Mouse (Mus musculus) embryonic facial prominence, embryonic 14.5 days (tissue): ENCODE measurements around the gene Skap1. TPM values are rescaled to one million over a fixed set of nuclear protein-coding genes. Genes with fewer than 3 reads are reported as not detected.

Experiments
- ATAC-seq: fragments of 200-750 bp; cut with Nextera tagmentation; 2 replicates; pipeline ENCODE4 v1.8.0; 2017; ENCODE audit warnings: low read depth, moderate number of reproducible peaks, moderate TSS enrichment
- DNase-seq: peaks from one replicate; pipeline ENCODE4 v3.0.0-alpha.2; 2015; ENCODE audit warnings: low spot score
- H3K27ac ChIP-seq: fragments of 300-500 bp; sonication (generic); replicated peaks from 2 replicates; pipeline ENCODE4 v1.5.1; 2014; ENCODE audit warnings: low read depth, mild to moderate bottlenecking, low read length, moderate library complexity
- H3K27me3 ChIP-seq: fragments of 300-500 bp; sonication (generic); replicated peaks from 2 replicates; pipeline ENCODE4 v1.6.1; 2014; ENCODE audit warnings: low read length; ENCODE audit not compliant: control insufficient read depth, insufficient read depth
- H3K36me3 ChIP-seq: fragments of 300-500 bp; sonication (generic); 2 replicates; pipeline ENCODE4 v1.6.1; 2014; ENCODE audit warnings: low read length, mixed read lengths; ENCODE audit not compliant: control insufficient read depth, insufficient read depth
- H3K4me1 ChIP-seq: fragments of 300-500 bp; sonication (generic); 2 replicates; pipeline ENCODE4 v1.6.1; 2014; ENCODE audit warnings: antibody characterized with exemption, low read length; ENCODE audit not compliant: control insufficient read depth, insufficient read depth
- H3K4me2 ChIP-seq: fragments of 300-500 bp; sonication (generic); 2 replicates; pipeline ENCODE4 v1.6.1; 2014; ENCODE audit warnings: low read depth, mild to moderate bottlenecking, low read length, moderate library complexity, mixed read lengths
- H3K4me3 ChIP-seq: fragments of 300-500 bp; sonication (generic); 2 replicates; pipeline ENCODE4 v1.5.1; 2014; ENCODE audit warnings: low read depth, mild to moderate bottlenecking, low read length
- H3K9ac ChIP-seq: fragments of 300-500 bp; sonication (generic); 2 replicates; pipeline ENCODE4 v1.6.1; 2014; ENCODE audit warnings: low read depth, mild to moderate bottlenecking, low read length, moderate library complexity, mixed read lengths
- H3K9me3 ChIP-seq: fragments of 300-500 bp; sonication (generic); 2 replicates; pipeline ENCODE4 v1.6.1; 2016; ENCODE audit warnings: low read length; ENCODE audit not compliant: control insufficient read depth
- WGBS: fragments of 180-500 bp; shearing (Covaris S2); extraction: QIAGEN DNeasy Blood & Tissue Kit; methylation state at CpG from one replicate; pipeline ENCODE4 v1.1.7; 2014; 5-methylcytosine and 5-hydroxymethylcytosine counted together
- polyA plus RNA-seq: library from polyadenylated mRNA; unstranded; fragments of >200 nt; fragmentation: Nextera tagmentation; extraction: Ambion mirVana; gene quantifications from 2 replicates; pipeline ENCODE4 v1.2.1, GENCODE M21; 2014

Skap1 gene
- polyA plus RNA-seq, 1 experiment from 2014 or later = 1.5 TPM

DNA sequence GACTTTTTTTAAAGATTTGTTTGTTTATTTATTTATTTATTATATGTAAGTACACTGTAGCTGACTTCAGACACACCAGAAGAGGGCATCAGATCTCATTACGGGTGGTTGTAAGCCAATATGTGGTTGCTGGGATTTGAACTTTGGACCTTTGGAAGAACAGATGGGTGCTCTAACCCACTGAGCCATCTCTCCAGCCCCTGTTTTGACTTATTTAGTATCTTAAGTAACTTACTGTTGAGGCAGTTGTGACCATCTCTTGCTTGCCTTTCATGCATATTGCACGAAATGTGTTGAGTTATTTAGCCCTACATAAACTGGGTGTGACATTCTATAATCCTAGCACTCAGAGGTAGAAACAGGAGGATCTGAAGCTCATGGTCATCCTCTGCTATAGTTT lies 335.1 kb downstream of the Skap1 start:
- ATAC-seq (no peak), DNase-seq (no peak)
- H3K4me1 ChIP-seq = no peaks in the 10 kb centered on the region
- no peak overlapping the region for H3K9ac ChIP-seq
- no peaks in the 10 kb centered on the region for H3K9me3 ChIP-seq
- no peaks in the 10 kb centered on the region for H3K27me3 ChIP-seq
- H3K36me3 ChIP-seq = peaks cover 68% of the 10 kb centered on the region
- WGBS = 89% methylated on average over 2 of the region's 2 CpGs
- H3K4me3 ChIP-seq = no peak overlapping the region
- H3K27ac ChIP-seq = no peak overlapping the region
- H3K4me2 ChIP-seq = no peak overlapping the region

DNA sequence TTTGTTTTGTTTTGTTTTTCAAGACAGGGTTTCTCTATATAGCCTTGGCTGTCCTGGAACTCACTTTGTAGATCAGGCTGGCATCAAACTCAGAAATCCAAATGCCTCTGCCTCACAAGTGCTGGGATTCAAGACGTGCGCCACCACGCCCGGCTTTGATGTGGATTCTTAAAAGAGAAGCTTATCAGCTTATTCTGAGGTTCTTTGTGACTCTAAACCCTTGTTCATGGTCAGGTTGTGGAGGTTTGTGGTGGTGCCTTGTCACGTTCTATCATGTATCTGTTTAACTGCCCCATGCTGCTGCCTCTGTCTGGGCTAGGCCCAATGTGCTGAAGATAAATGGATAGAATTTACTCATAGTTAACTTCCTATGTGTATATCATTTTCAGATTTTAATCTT lies 341.2 kb downstream of the Skap1 start:
- Histone ChIP-seq H3K27me3 (no peaks in the 10 kb centered on the region), H3K9me3 (no peaks in the 10 kb centered on the region), H3K4me1 (no peaks in the 10 kb centered on the region), H3K4me3 (no peak overlapping the region), H3K4me2 (no peak overlapping the region), H3K27ac (no peak overlapping the region), H3K36me3 (peaks cover 97% of the 10 kb centered on the region), H3K9ac (no peak overlapping the region)
- WGBS = 93% methylated on average over 5 of the region's 5 CpGs
- no peak for DNase-seq
- no peak for ATAC-seq

DNA sequence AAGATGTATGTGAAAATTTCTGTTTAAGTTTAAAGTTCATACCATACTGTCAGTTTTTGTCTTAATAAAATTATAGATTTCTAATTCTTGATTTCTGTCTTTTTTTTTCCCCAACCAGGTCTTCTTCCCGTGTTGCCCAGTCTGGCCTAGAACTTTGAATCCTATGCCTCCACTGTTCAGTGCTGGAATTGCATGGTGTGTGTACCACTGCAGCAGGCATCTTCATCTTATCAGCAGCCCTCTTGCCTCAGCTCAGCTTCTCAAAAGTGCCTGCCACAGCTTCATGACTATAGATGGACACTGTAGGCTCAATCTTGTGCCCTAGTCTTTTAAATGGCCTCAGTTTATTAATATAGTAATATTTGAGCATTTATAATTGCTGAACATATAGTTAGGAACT lies 343.7 kb downstream of the Skap1 start:
- ATAC-seq = no peak
- no peak for DNase-seq
- 56% methylated on average over 1 of the region's 1 CpGs for WGBS

More for the DNA sequence above, 343.7 kb downstream of the Skap1 start:
- no peak overlapping the region for H3K4me3 ChIP-seq
- no peaks in the 10 kb centered on the region for H3K27me3 ChIP-seq
- peaks cover 95% of the 10 kb centered on the region for H3K36me3 ChIP-seq
- H3K27ac ChIP-seq = no peak overlapping the region
- H3K4me2 ChIP-seq = no peak overlapping the region
- no peaks in the 10 kb centered on the region for H3K9me3 ChIP-seq
- no peak overlapping the region for H3K9ac ChIP-seq
- no peaks in the 10 kb centered on the region for H3K4me1 ChIP-seq

Other genes starting within 250 kb of the Skap1 start
- 0.10 TPM in 1 of 2 replicates, not detected in the other for gene Hoxb9, start 193.1 kb upstream of the Skap1 start, polyA plus RNA-seq
- gene Hoxb8, start 182.7 kb upstream of the Skap1 start, polyA plus RNA-seq = not detected in 2 replicates
- gene Hoxb7, start 178.0 kb upstream of the Skap1 start, polyA plus RNA-seq = 0.39 and 0.42 TPM in 2 replicates
- 0.22 and 0.97 TPM in 2 replicates for gene Hoxb6, start 172.1 kb upstream of the Skap1 start, polyA plus RNA-seq
- 1.8 and 2.4 TPM in 2 replicates for gene Hoxb5, start 161.3 kb upstream of the Skap1 start, polyA plus RNA-seq
- 0.62 and 0.70 TPM in 2 replicates for gene Hoxb4, start 146.3 kb upstream of the Skap1 start, polyA plus RNA-seq
- 0.81 and 1.1 TPM in 2 replicates for gene Hoxb3, start 141.3 kb upstream of the Skap1 start, polyA plus RNA-seq
- 7.5 and 8.9 TPM in 2 replicates for gene Hoxb2, start 114.1 kb upstream of the Skap1 start, polyA plus RNA-seq
- gene Hoxb1, start 98.8 kb upstream of the Skap1 start, polyA plus RNA-seq = 0.13 TPM in 1 of 2 replicates, not detected in the other